Mouse (Mus musculus) forebrain, embryonic 14.5 days (tissue): ENCODE measurements around the gene Krtcap3. TPM values are rescaled to one million over a fixed set of nuclear protein-coding genes. Genes with fewer than 3 reads are reported as not detected.

Experiments
- ATAC-seq: fragments of 200-750 bp; cut with Nextera tagmentation; 2 replicates; pipeline ENCODE4 v1.8.0; 2017; ENCODE audit warnings: mild to moderate bottlenecking, moderate library complexity
- DNase-seq: peaks from one replicate; pipeline ENCODE4 v3.0.0-alpha.2; 2015; ENCODE audit warnings: low spot score
- H3K27ac ChIP-seq: fragments of 300-500 bp; sonication (generic); 2 replicates; pipeline ENCODE4 v1.5.1; 2014; ENCODE audit warnings: low read depth, mild to moderate bottlenecking, control low read depth, low read length, moderate library complexity
- H3K27me3 ChIP-seq: fragments of 300-500 bp; sonication (generic); replicated peaks from 2 replicates; pipeline ENCODE4 v1.6.1; 2014; ENCODE audit warnings: low read length, control low read depth, mixed read lengths; ENCODE audit not compliant: control insufficient read depth, insufficient read depth
- H3K36me3 ChIP-seq: fragments of 300-500 bp; sonication (generic); 2 replicates; pipeline ENCODE4 v1.6.1; 2014; ENCODE audit warnings: low read length, control low read depth; ENCODE audit not compliant: control insufficient read depth, insufficient read depth
- H3K4me1 ChIP-seq: fragments of 300-500 bp; sonication (generic); 2 replicates; pipeline ENCODE4 v1.6.1; 2014; ENCODE audit warnings: antibody characterized with exemption, low read length, control low read depth; ENCODE audit not compliant: control insufficient read depth, insufficient read depth
- H3K4me2 ChIP-seq: fragments of 300-500 bp; sonication (generic); 2 replicates; pipeline ENCODE4 v1.6.1; 2014; ENCODE audit warnings: mild to moderate bottlenecking, control low read depth, low read length
- H3K4me3 ChIP-seq: fragments of 300-500 bp; sonication (generic); 2 replicates; pipeline ENCODE4 v1.5.1; 2014; ENCODE audit warnings: low read depth, low read length, control low read depth
- H3K9ac ChIP-seq: fragments of 300-500 bp; sonication (generic); 2 replicates; pipeline ENCODE4 v1.6.1; 2014; ENCODE audit warnings: mild to moderate bottlenecking, low read length, control low read depth, moderate library complexity
- H3K9me3 ChIP-seq: fragments of 300-500 bp; sonication (generic); replicated peaks from 2 replicates; pipeline ENCODE4 v1.6.1; 2016; ENCODE audit warnings: low read length, control low read depth, mixed read lengths; ENCODE audit not compliant: control insufficient read depth
- WGBS: fragments of 180-500 bp; shearing (Covaris S2); extraction: QIAGEN DNeasy Blood & Tissue Kit; methylation state at CpG from one replicate; pipeline ENCODE4 v1.1.7; 2014; 5-methylcytosine and 5-hydroxymethylcytosine counted together
- polyA plus RNA-seq: library from polyadenylated mRNA; unstranded; fragments of >200 nt; fragmentation: Nextera tagmentation; extraction: Ambion mirVana; gene quantifications from 2 replicates; pipeline ENCODE4 v1.2.1, GENCODE M21; 2014

Gene Krtcap3
- polyA plus RNA-seq, 1 experiment from 2014 or later, result 2.0 TPM

- under 1% methylated on average over 13 of the region's 13 CpGs for WGBS
- H3K4me1 ChIP-seq, result peaks cover 6% of the 10 kb centered on the region
These were observed 9.9 kb upstream of the Krtcap3 start for GRCm38 (mm10) chr5:31241522-31242034.

GRCm38 (mm10) chr5:31242191-31242590 lies 9.3 kb upstream of the Krtcap3 start:
- Histone ChIP-seq H3K36me3 (peaks cover 35% of the 10 kb centered on the region), H3K27ac (no peak overlapping the region), H3K27me3 (no peaks in the 10 kb centered on the region), H3K9ac (peak overlapping the region; percentile 92), H3K4me1 (peaks cover 6% of the 10 kb centered on the region), H3K4me2 (peak overlapping the region; percentile 87), H3K4me3 (peak overlapping the region; percentile 97), H3K9me3 (no peaks in the 10 kb centered on the region)
- DNase-seq (no peak), ATAC-seq (no peak)
- 24% methylated on average over 10 of the region's 10 CpGs for WGBS

More at GRCm38 (mm10) chr5:31241522-31242034, 9.9 kb upstream of the Krtcap3 start:
- no peaks in the 10 kb centered on the region for H3K27me3 ChIP-seq
- peak overlapping the region; percentile 95 for H3K27ac ChIP-seq
- DNase-seq, result peak; percentile 32
- peak overlapping the region; percentile 97 for H3K4me3 ChIP-seq
- no peak for ATAC-seq
- H3K9ac ChIP-seq, result peak overlapping the region; percentile 92
- peak overlapping the region; percentile 87 for H3K4me2 ChIP-seq
- H3K9me3 ChIP-seq, result no peaks in the 10 kb centered on the region
- H3K36me3 ChIP-seq, result peaks cover 28% of the 10 kb centered on the region

GRCm38 (mm10) chr5:31250716-31251115 lies 775 bp upstream of the Krtcap3 start:
- WGBS, result 64% methylated on average over 4 of the region's 4 CpGs
- Histone ChIP-seq H3K27ac (no peak overlapping the region), H3K27me3 (no peaks in the 10 kb centered on the region), H3K4me1 (peaks cover 6% of the 10 kb centered on the region; the same call in 1 of the 2 replicates), H3K36me3 (peaks cover 93% of the 10 kb centered on the region), H3K9ac (no peak overlapping the region), H3K9me3 (no peaks in the 10 kb centered on the region), H3K4me3 (no peak overlapping the region), H3K4me2 (no peak overlapping the region)
- DNase-seq, result peak; percentile 8
- ATAC-seq, result peak; percentile 28; the same call in 1 of the 2 replicates

GRCm38 (mm10) chr5:31252151-31252550 lies 660 bp downstream of the Krtcap3 start:
- Histone ChIP-seq H3K9ac (no peak overlapping the region), H3K27me3 (no peaks in the 10 kb centered on the region), H3K36me3 (peaks cover 88% of the 10 kb centered on the region), H3K4me3 (no peak overlapping the region), H3K4me2 (no peak overlapping the region; the same call in 1 of the 2 replicates), H3K4me1 (peaks cover 6% of the 10 kb centered on the region; the same call in 1 of the 2 replicates), H3K9me3 (no peaks in the 10 kb centered on the region), H3K27ac (no peak overlapping the region)
- 46% methylated on average over 10 of the region's 10 CpGs for WGBS
- DNase-seq (no peak), ATAC-seq (peak; percentile 36; the same call in 1 of the 2 replicates)

- 82% methylated on average over 16 of the region's 16 CpGs for WGBS
- no peak for DNase-seq
These were observed 1.5 kb downstream of the Krtcap3 start for GRCm38 (mm10) chr5:31252795-31253545.

GRCm38 (mm10) chr5:31253806-31254205 lies 2.3 kb downstream of the Krtcap3 start:
- Histone ChIP-seq H3K36me3 (peaks cover 77% of the 10 kb centered on the region), H3K27me3 (no peaks in the 10 kb centered on the region), H3K27ac (no peak overlapping the region), H3K4me3 (no peak overlapping the region), H3K9ac (no peak overlapping the region), H3K9me3 (no peaks in the 10 kb centered on the region), H3K4me2 (no peak overlapping the region), H3K4me1 (peaks cover 6% of the 10 kb centered on the region; the same call in 1 of the 2 replicates)
- DNase-seq (no peak), ATAC-seq (no peak)
- WGBS, result 98% methylated on average over 8 of the region's 8 CpGs

More at GRCm38 (mm10) chr5:31252795-31253545, 1.5 kb downstream of the Krtcap3 start:
- H3K4me1 ChIP-seq, result peaks cover 6% of the 10 kb centered on the region; the same call in 1 of the 2 replicates
- no peak for ATAC-seq
- no peaks in the 10 kb centered on the region for H3K9me3 ChIP-seq
- no peak overlapping the region for H3K9ac ChIP-seq
- no peaks in the 10 kb centered on the region for H3K27me3 ChIP-seq
- H3K4me3 ChIP-seq, result no peak overlapping the region
- H3K36me3 ChIP-seq, result peaks cover 86% of the 10 kb centered on the region
- no peak overlapping the region for H3K4me2 ChIP-seq
- no peak overlapping the region for H3K27ac ChIP-seq

- H3K4me2 ChIP-seq, result no peak overlapping the region
- no peak for ATAC-seq
- DNase-seq, result no peak
- H3K4me1 ChIP-seq, result peaks cover 6% of the 10 kb centered on the region; the same call in 1 of the 2 replicates
- no peak overlapping the region for H3K9ac ChIP-seq
- H3K27ac ChIP-seq, result no peak overlapping the region
- no peak overlapping the region for H3K4me3 ChIP-seq
- H3K9me3 ChIP-seq, result no peaks in the 10 kb centered on the region
- no peaks in the 10 kb centered on the region for H3K27me3 ChIP-seq
- H3K36me3 ChIP-seq, result peaks cover 75% of the 10 kb centered on the region
- WGBS, result 89% methylated on average over 7 of the region's 7 CpGs
These were observed 3.0 kb downstream of the Krtcap3 start for GRCm38 (mm10) chr5:31254452-31254851.

- no peaks in the 10 kb centered on the region for H3K27me3 ChIP-seq
- H3K4me1 ChIP-seq, result peaks cover 6% of the 10 kb centered on the region; the same call in 1 of the 2 replicates
- 85% methylated on average over 8 of the region's 8 CpGs for WGBS
- no peak for DNase-seq
- ATAC-seq, result no peak
- H3K9me3 ChIP-seq, result no peaks in the 10 kb centered on the region
- H3K9ac ChIP-seq, result no peak overlapping the region
- H3K4me3 ChIP-seq, result no peak overlapping the region
- no peak overlapping the region for H3K4me2 ChIP-seq
- no peak overlapping the region for H3K27ac ChIP-seq
- H3K36me3 ChIP-seq, result peaks cover 75% of the 10 kb centered on the region
These were observed 3.4 kb downstream of the Krtcap3 start for GRCm38 (mm10) chr5:31254901-31255300.

- Histone ChIP-seq H3K27ac (no peak overlapping the region), H3K9ac (no peak overlapping the region), H3K9me3 (no peaks in the 10 kb centered on the region), H3K4me3 (no peak overlapping the region), H3K36me3 (peaks cover 75% of the 10 kb centered on the region), H3K27me3 (no peaks in the 10 kb centered on the region), H3K4me1 (peaks cover 6% of the 10 kb centered on the region; the same call in 1 of the 2 replicates), H3K4me2 (no peak overlapping the region)
- no peak for DNase-seq
- no peak for ATAC-seq
- 92% methylated on average over 2 of the region's 2 CpGs for WGBS
These were observed 3.9 kb downstream of the Krtcap3 start for GRCm38 (mm10) chr5:31255381-31255780.
